Mouse (Mus musculus) neural tube, embryonic 15.5 days (tissue): Measurements from ENCODE around the gene Rab3d. TPM values are rescaled to one million over a fixed set of nuclear protein-coding genes. Genes with fewer than 3 reads are reported as not detected.

ENCODE experiments used
- ATAC-seq: fragments of 200-750 bp; cut with Nextera tagmentation; 2 replicates; pipeline ENCODE4 v1.8.0; 2017; ENCODE audit warnings: mild to moderate bottlenecking, moderate TSS enrichment, moderate library complexity; ENCODE audit not compliant: low FRiP score
- H3K27ac ChIP-seq: fragments of 300-500 bp; sonication (generic); replicated peaks from 2 replicates; pipeline ENCODE4 v1.5.1; 2015; ENCODE audit warnings: mild to moderate bottlenecking, inconsistent platforms
- H3K27me3 ChIP-seq: fragments of 300-500 bp; sonication (generic); replicated peaks from 2 replicates; pipeline ENCODE4 v1.6.1; 2015; ENCODE audit warnings: inconsistent platforms
- H3K36me3 ChIP-seq: fragments of 300-500 bp; sonication (generic); 2 replicates; pipeline ENCODE4 v1.6.1; 2015; ENCODE audit warnings: inconsistent platforms
- H3K4me1 ChIP-seq: fragments of 300-500 bp; sonication (generic); 2 replicates; pipeline ENCODE4 v1.6.1; 2015; ENCODE audit warnings: inconsistent platforms
- H3K4me2 ChIP-seq: fragments of 300-500 bp; sonication (generic); 2 replicates; pipeline ENCODE4 v1.6.1; 2015; ENCODE audit warnings: inconsistent platforms, mild to moderate bottlenecking, moderate library complexity
- H3K4me3 ChIP-seq: fragments of 300-500 bp; sonication (generic); replicated peaks from 2 replicates; pipeline ENCODE4 v1.5.1; 2015; ENCODE audit warnings: mild to moderate bottlenecking, inconsistent platforms
- H3K9ac ChIP-seq: fragments of 300-500 bp; sonication (generic); replicated peaks from 2 replicates; pipeline ENCODE4 v1.6.1; 2015; ENCODE audit warnings: mild to moderate bottlenecking, inconsistent platforms
- H3K9me3 ChIP-seq: fragments of 300-500 bp; sonication (generic); replicated peaks from 2 replicates; pipeline ENCODE4 v1.6.1; 2016; ENCODE audit warnings: inconsistent platforms
- WGBS: fragments of 180-500 bp; shearing (Covaris S2); methylation state at CpG from one replicate; pipeline ENCODE4 v1.1.7; 2015; ENCODE audit warnings: mixed read lengths; 5-methylcytosine and 5-hydroxymethylcytosine counted together
- polyA plus RNA-seq: library from polyadenylated mRNA; unstranded; fragments of >200 nt; fragmentation: Nextera tagmentation; extraction: Ambion mirVana; gene quantifications from 2 replicates; pipeline ENCODE4 v1.2.1, GENCODE M21; 2015

Rab3d gene
- polyA plus RNA-seq, 1 experiment from 2014 or later = 24.7 TPM

DNA sequence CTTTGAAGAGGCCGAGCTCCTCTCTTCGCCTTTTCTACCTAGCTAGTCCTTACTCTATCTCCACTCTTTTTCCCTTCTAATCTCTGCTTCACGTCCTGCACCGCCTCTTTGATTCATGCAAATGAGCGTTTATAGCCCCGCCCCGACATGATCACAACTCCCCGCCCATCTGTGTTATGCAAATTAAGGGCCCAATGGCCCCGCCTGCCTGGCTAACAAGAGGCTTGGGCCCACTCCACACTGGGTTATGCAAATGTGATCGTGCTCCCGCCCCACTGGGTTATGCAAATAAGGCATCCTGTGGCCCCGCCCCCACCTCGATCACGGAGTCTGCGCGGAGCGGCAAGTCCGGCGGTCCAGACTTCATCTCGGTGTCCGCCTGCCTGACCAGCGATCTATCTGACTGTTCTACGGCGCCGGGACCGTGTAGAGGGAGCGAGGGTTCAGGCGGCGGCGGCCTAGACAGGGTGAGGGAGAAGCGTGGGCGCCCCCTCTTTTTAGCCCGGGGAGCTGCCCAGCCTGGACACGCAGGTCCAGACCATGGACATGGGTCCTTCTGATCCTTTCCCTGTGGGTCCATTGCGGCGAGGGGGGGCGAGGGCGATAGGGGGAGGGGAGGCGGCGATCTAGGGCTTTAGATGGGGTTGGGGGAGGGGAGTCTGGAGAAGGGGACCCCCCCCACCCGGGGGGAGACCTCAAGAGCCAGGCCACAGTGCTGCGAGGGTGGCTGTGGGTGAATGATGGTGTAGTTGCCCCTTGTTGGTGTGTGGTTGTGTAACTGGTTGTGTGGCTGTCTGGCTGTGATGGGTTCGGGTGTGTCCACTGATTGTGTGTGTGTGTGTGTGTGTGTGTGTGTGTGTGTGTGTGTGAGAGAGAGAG lies 18.9 kb upstream of the Rab3d start, which contains the start of gene Plppr2:
TSS of gene Plppr2 (plus strand) at position 342 of the 879 bp plus-strand sequence.
- H3K4me2 ChIP-seq = peak within 1 kb of the TSS; percentile 65
- under 1% methylated on average over 42 of the region's 43 CpGs for WGBS

DNA sequence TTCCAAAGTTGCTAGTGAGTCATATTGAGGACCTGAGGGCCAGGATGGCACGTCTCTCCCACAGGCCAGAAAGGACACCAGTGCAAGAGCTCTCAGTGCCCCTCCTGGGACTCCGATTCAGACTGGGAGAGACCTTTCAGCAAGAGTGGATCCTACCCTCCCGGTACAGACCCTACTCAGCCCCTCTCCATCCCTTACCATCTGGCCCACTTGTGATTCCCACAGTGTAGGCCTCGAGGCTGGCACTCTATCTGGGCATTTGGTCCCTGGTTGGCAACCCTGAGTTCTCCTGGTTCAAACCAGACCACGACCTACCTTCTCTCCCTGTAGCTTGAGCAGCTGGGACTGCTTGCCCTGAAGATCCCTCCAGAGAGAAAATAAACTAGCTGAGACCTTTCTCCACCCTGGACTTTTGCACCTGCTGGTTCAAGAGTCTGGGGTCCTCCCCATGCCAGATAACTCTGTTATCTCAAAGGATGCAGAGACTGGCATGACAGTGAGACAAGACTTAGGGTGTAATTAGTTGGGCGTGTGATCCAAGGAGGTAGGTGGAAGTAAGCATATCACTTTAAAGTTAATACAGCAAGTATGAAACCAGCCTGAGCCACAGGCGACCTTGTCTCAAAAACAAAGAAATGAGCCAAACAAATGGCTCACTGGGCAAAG lies 17.6 kb upstream of the Rab3d start:
- Histone ChIP-seq H3K4me2 (peak overlapping the region; percentile 65), H3K27ac (peak overlapping the region; percentile 88; the same call in 1 of the 2 replicates), H3K9ac (no peak overlapping the region), H3K4me3 (peak overlapping the region; percentile 74; the same call in 1 of the 2 replicates), H3K27me3 (no peaks in the 10 kb centered on the region), H3K9me3 (no peaks in the 10 kb centered on the region), H3K36me3 (peaks cover 11% of the 10 kb centered on the region; the same call in 1 of the 2 replicates), H3K4me1 (peaks cover 32% of the 10 kb centered on the region)
- no peak for ATAC-seq
- WGBS = 82% methylated on average over 7 of the region's 7 CpGs

More for the DNA sequence above, 18.9 kb upstream of the Rab3d start, which contains the start of gene Plppr2:
- ATAC-seq = peak; percentile 96
- Histone ChIP-seq H3K36me3 (peaks cover 21% of the 10 kb centered on the region), H3K9ac (peak within 1 kb of the TSS; percentile 88), H3K27me3 (no peaks in the 10 kb centered on the region), H3K4me1 (peaks cover 32% of the 10 kb centered on the region), H3K9me3 (no peaks in the 10 kb centered on the region), H3K4me3 (peak within 1 kb of the TSS; percentile 74), H3K27ac (peak within 1 kb of the TSS; percentile 88)

DNA sequence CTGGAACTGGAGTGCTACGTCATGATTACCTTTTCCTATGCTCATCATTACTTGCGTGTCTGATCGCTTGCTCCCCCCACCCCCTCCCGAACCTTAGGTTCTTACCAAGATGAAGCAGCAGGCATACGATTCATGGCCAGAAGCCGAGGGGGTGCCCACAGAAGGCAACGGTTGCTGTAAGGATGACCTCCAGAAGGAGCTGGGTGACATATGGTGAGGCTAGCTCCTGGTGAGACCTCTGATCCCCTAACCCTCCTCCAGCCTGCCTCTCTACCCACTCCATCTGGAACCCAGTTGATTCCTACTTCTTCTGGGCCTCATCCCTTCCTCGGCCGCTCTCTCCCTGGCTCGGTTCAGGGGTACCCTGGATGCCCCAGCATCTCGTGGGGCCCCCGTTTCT lies 16.0 kb upstream of the Rab3d start:
- no peak overlapping the region for H3K27ac ChIP-seq
- H3K4me1 ChIP-seq = peaks cover 27% of the 10 kb centered on the region
- no peak for ATAC-seq
- no peak overlapping the region for H3K4me3 ChIP-seq
- H3K9ac ChIP-seq = no peak overlapping the region
- 0 out of 2 replicates have a peak, but pooled peaks cover 3% of the 10 kb centered on the region for H3K36me3 ChIP-seq
- H3K9me3 ChIP-seq = no peaks in the 10 kb centered on the region
- H3K4me2 ChIP-seq = no peak overlapping the region
- 90% methylated on average over 12 of the region's 12 CpGs for WGBS
- no peaks in the 10 kb centered on the region for H3K27me3 ChIP-seq

DNA sequence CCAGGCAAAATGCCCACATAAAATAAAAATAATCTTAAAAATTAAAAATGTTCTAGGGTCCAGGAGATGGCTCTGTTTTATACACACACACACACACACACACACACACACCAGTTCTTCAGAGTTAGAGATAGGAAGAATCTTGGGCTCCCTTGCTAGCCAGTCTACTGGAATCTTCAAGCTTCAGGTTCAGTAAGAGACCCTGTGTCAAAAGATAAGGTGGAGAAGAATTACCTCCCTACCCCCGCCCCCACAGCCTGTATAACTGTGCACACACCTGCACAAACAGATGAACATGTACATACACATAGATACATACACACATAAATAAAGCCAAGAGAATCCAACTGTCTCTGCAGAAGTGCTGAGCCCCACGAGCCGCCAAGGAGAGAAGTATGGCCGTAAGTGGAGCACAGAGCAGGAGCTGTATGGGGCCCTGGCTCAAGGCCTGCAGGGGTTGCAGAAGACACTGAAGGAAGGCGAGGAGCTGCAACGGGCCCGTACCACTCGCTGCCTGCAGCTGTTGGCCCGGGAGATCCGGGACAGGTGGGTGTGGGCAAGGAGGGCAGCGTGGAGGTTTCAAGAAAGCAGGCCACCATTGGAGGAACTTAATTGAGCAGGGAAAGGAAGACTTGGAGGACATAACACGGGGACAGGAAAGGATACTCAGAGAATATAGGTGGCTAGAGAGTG lies 14.6 kb upstream of the Rab3d start:
- ATAC-seq = no peak
- H3K27ac ChIP-seq = no peak overlapping the region
- no peaks in the 10 kb centered on the region for H3K9me3 ChIP-seq
- H3K9ac ChIP-seq = no peak overlapping the region
- no peak overlapping the region for H3K4me2 ChIP-seq
- H3K4me3 ChIP-seq = no peak overlapping the region
- peaks cover 17% of the 10 kb centered on the region for H3K4me1 ChIP-seq
- 65% methylated on average over 12 of the region's 12 CpGs for WGBS
- H3K27me3 ChIP-seq = no peaks in the 10 kb centered on the region
- H3K36me3 ChIP-seq = no peaks in the 10 kb centered on the region

- no peak overlapping the region for H3K9ac ChIP-seq
- 64% methylated on average over 2 of the region's 2 CpGs for WGBS
- ATAC-seq = no peak
Observed at GRCm38 (mm10) chr9:21932006-21932405, 14.0 kb upstream of the Rab3d start.

DNA sequence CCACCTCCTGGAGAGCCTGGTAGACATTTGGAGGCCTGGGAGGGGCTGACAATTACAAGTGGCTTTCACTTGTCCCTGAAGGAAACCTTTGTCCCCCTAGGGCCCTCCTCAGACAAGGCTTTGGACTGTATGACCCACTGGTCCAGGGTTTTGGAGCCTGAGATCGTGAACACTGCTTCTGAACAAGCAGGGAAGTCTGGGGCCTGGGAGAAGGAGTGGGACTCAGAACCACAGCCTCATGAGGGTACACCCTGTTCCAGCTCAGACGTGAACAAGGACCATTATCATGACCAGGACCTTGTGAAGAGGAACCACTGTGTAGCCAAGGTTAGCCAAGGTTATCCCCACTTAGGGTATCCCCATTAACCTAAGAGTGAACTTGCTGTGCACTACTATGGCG lies 11.2 kb upstream of the Rab3d start:
- WGBS = 82% methylated on average over 3 of the region's 3 CpGs
- Histone ChIP-seq H3K4me3 (no peak overlapping the region), H3K9me3 (no peaks in the 10 kb centered on the region), H3K9ac (no peak overlapping the region), H3K27ac (no peak overlapping the region), H3K4me1 (peaks cover 18% of the 10 kb centered on the region), H3K36me3 (no peaks in the 10 kb centered on the region), H3K27me3 (no peaks in the 10 kb centered on the region), H3K4me2 (no peak overlapping the region)
- no peak for ATAC-seq

More at GRCm38 (mm10) chr9:21932006-21932405, 14.0 kb upstream of the Rab3d start:
- Histone ChIP-seq H3K9me3 (no peaks in the 10 kb centered on the region), H3K27ac (no peak overlapping the region), H3K4me3 (no peak overlapping the region), H3K4me2 (no peak overlapping the region), H3K27me3 (no peaks in the 10 kb centered on the region), H3K4me1 (peaks cover 17% of the 10 kb centered on the region), H3K36me3 (no peaks in the 10 kb centered on the region)

DNA sequence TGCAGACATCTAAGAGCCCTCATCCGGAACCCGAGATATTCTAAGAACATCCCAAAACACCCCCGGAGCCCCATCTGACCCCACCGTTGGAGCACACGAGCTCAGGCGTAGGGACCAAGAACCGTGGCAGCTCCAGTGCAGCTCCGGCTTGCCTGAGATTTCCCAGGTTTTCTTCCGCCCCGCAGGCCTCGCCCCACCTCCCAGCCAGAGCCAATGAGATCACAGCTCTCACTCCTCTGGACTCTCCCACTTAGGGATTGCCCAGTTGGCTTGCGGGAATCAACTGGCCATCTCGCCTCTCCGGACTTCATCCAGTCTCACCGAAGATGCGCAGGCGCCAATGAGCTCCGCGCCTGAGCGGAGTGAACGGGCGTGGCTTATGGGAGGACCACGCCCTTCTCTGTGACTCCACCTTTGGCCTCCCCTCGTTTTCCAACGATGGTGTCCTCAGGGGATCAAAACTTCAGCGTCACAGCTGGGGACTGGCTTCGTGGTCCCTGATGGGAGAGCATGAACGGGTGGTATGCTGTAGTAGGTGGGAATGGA lies 9.3 kb upstream of the Rab3d start, which contains the start of the genes Ccdc159 and Tmem205:
TSS of gene Ccdc159 (plus strand) at position 264 of the 546 bp plus-strand sequence.
TSS of gene Tmem205 (minus strand) at position 349 of the 546 bp plus-strand sequence.
- peak within 1 kb of the TSS; percentile 80 for H3K27ac ChIP-seq
- H3K4me1 ChIP-seq = peaks cover 18% of the 10 kb centered on the region
- no peaks in the 10 kb centered on the region for H3K27me3 ChIP-seq
- peak within 1 kb of the TSS; percentile 71 for H3K9ac ChIP-seq
- ATAC-seq = peak; percentile 96
- H3K4me3 ChIP-seq = peak within 1 kb of the TSS; percentile 52
- H3K36me3 ChIP-seq = no peaks in the 10 kb centered on the region
- H3K4me2 ChIP-seq = peak within 1 kb of the TSS; percentile 59
- WGBS = under 1% methylated on average over 28 of the region's 28 CpGs
- H3K9me3 ChIP-seq = no peaks in the 10 kb centered on the region

DNA sequence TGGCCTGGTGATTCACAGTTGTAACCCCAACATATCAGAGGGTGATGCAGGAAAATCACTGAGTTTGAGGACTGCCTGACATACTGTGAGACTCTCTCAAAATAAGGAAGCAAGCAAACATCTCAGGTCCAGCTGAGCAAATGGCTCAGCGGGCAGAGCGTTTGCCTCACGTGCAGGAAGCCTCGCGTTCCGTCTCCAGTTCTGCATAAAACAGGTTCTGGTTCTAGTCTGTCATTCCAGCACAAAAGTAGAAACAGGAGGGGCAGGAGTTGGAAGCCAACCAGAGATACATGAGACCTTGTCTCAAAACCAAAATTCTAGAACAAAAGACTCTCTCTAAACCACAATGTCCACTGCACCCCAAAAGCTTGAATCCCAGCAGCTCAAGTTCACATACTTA lies 8.8 kb upstream of the Rab3d start:
- H3K4me2 ChIP-seq = peak overlapping the region; percentile 59
- H3K27me3 ChIP-seq = no peaks in the 10 kb centered on the region
- 0% methylated on average over 6 of the region's 6 CpGs for WGBS
- H3K27ac ChIP-seq = peak overlapping the region; percentile 80
- H3K36me3 ChIP-seq = peaks cover 1% of the 10 kb centered on the region; the same call in 1 of the 2 replicates
- peak overlapping the region; percentile 52 for H3K4me3 ChIP-seq
- H3K9me3 ChIP-seq = no peaks in the 10 kb centered on the region
- H3K9ac ChIP-seq = peak overlapping the region; percentile 71
- H3K4me1 ChIP-seq = peaks cover 18% of the 10 kb centered on the region
- ATAC-seq = peak; percentile 6; the same call in 1 of the 2 replicates

- no peak for ATAC-seq
- Histone ChIP-seq H3K4me2 (peak overlapping the region; percentile 59), H3K4me3 (peak overlapping the region; percentile 52), H3K9me3 (no peaks in the 10 kb centered on the region), H3K27me3 (no peaks in the 10 kb centered on the region), H3K9ac (peak overlapping the region; percentile 71), H3K27ac (peak overlapping the region; percentile 80; the same call in 1 of the 2 replicates), H3K36me3 (peaks cover 2% of the 10 kb centered on the region; the same call in 1 of the 2 replicates), H3K4me1 (peaks cover 18% of the 10 kb centered on the region)
- 81% methylated on average over 6 of the region's 6 CpGs for WGBS
Observed at GRCm38 (mm10) chr9:21926155-21926554, 8.2 kb upstream of the Rab3d start.

DNA sequence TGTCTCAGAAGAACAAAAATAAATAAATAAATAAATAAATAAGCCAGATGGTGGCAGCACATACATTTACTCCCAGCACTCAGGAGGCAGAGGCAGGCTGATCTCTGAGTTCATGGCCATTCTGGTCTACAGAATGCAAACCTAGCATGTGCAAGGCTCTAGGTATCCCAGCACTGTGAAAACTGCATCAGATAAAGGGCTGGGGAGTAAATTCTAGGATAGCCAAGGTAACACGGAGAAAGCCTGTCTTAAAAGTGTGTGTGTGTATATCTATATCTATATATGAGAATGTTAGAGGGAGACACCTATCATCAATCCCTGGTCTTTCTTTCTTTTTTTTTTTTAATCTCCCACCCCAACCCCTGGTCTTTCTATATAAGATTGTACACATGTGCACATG lies 7.5 kb upstream of the Rab3d start:
- Histone ChIP-seq H3K4me3 (no peak overlapping the region), H3K4me1 (peaks cover 18% of the 10 kb centered on the region), H3K27me3 (no peaks in the 10 kb centered on the region), H3K9ac (no peak overlapping the region), H3K9me3 (no peaks in the 10 kb centered on the region), H3K36me3 (peaks cover 2% of the 10 kb centered on the region; the same call in 1 of the 2 replicates), H3K27ac (no peak overlapping the region), H3K4me2 (no peak overlapping the region)
- WGBS = 96% methylated on average over 1 of the region's 1 CpGs
- ATAC-seq = no peak

DNA sequence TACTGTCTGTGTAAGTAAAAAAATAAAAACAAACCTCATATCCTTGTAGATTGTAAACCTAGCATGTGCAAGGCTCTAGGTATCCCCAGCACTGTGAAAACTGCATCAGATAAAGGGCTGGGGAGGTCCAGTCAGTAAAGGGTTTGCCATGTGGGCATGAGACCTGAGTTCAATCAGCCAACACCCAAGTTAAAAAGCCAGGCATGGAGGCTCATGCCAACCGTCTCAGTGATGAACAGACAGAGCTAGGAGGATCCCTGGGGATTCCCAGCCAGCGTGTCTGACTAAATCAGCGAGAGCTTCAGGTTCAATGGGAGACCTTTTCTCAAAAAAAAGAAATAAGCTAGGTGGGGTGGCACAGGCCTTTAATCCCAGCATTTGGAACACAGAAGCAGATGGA lies 7.0 kb upstream of the Rab3d start:
- no peaks in the 10 kb centered on the region for H3K27me3 ChIP-seq
- H3K27ac ChIP-seq = no peak overlapping the region
- H3K9me3 ChIP-seq = no peaks in the 10 kb centered on the region
- H3K9ac ChIP-seq = no peak overlapping the region
- no peak overlapping the region for H3K4me3 ChIP-seq
- peaks cover 18% of the 10 kb centered on the region for H3K4me1 ChIP-seq
- no peak for ATAC-seq
- 83% methylated on average over 3 of the region's 3 CpGs for WGBS
- H3K4me2 ChIP-seq = no peak overlapping the region
- peaks cover 2% of the 10 kb centered on the region; the same call in 1 of the 2 replicates for H3K36me3 ChIP-seq
